Mouse (Mus musculus): ENCODE results near the gene Clmp. TPM values are rescaled to one million over a fixed set of nuclear protein-coding genes. Genes with fewer than 3 reads are reported as not detected.

The Clmp gene
- polyA plus RNA-seq, 1 experiment: 4.1 TPM

- 82% methylated on average over 4 of the region's 4 CpGs for WGBS
- H3K4me1 ChIP-seq (ENCODE audit: control insufficient read depth, insufficient read depth, low read length): no peaks in the 10 kb centered on the region
- TF ChIP-seq CTCF (IDR thresholded peaks at IDR 0.05; ENCODE audit: control insufficient read depth, insufficient read depth, low read length): no peak
- no peak for TF ChIP-seq POLR2A (IDR thresholded peaks at IDR 0.05; ENCODE audit: borderline replicate concordance, control insufficient read depth, low read depth, low read length)
- no peak overlapping the region for H3K4me3 ChIP-seq (replicated peaks; ENCODE audit: control insufficient read depth, low read depth, low read length)
- H3K27ac ChIP-seq (ENCODE audit: control insufficient read depth, insufficient read depth, low read depth, low read length, poor library complexity): no peak overlapping the region
Observed at GRCm38 (mm10) chr9:40678653-40679052, 7.1 kb upstream of the Clmp start.

GRCm38 (mm10) chr9:40686421-40686899 lies 698 bp downstream of the Clmp start:
- WGBS: 2% methylated on average over 23 of the region's 23 CpGs
- TF ChIP-seq CTCF (IDR thresholded peaks at IDR 0.05; ENCODE audit: control insufficient read depth, insufficient read depth, low read length): no peak
- no peak for TF ChIP-seq POLR2A (IDR thresholded peaks at IDR 0.05; ENCODE audit: borderline replicate concordance, control insufficient read depth, low read depth, low read length)
- Histone ChIP-seq H3K27ac (ENCODE audit: control insufficient read depth, insufficient read depth, low read depth, low read length, poor library complexity) (peak overlapping the region; percentile 29; the same call in 1 of the 2 replicates), H3K4me3 (replicated peaks; ENCODE audit: control insufficient read depth, low read depth, low read length) (no peak overlapping the region), H3K4me1 (ENCODE audit: control insufficient read depth, insufficient read depth, low read length) (no peaks in the 10 kb centered on the region)

- WGBS: 71% methylated on average over 5 of the region's 5 CpGs
- no peak overlapping the region for H3K27ac ChIP-seq (ENCODE audit: control insufficient read depth, insufficient read depth, low read depth, low read length, poor library complexity)
- H3K4me3 ChIP-seq (replicated peaks; ENCODE audit: control insufficient read depth, low read depth, low read length): no peak overlapping the region
- TF ChIP-seq POLR2A (IDR thresholded peaks at IDR 0.05; ENCODE audit: borderline replicate concordance, control insufficient read depth, low read depth, low read length) (no peak), CTCF (IDR thresholded peaks at IDR 0.05; ENCODE audit: control insufficient read depth, insufficient read depth, low read length) (no peak)
- H3K4me1 ChIP-seq (ENCODE audit: control insufficient read depth, insufficient read depth, low read length): no peaks in the 10 kb centered on the region
Observed at GRCm38 (mm10) chr9:40687053-40687452, 1.3 kb downstream of the Clmp start.

GRCm38 (mm10) chr9:40687553-40687952 lies 1.8 kb downstream of the Clmp start:
- no peak overlapping the region for H3K27ac ChIP-seq (ENCODE audit: control insufficient read depth, insufficient read depth, low read depth, low read length, poor library complexity)
- H3K4me3 ChIP-seq (replicated peaks; ENCODE audit: control insufficient read depth, low read depth, low read length): no peak overlapping the region
- no peak for TF ChIP-seq POLR2A (IDR thresholded peaks at IDR 0.05; ENCODE audit: borderline replicate concordance, control insufficient read depth, low read depth, low read length)
- TF ChIP-seq CTCF (IDR thresholded peaks at IDR 0.05; ENCODE audit: control insufficient read depth, insufficient read depth, low read length): no peak
- no peaks in the 10 kb centered on the region for H3K4me1 ChIP-seq (ENCODE audit: control insufficient read depth, insufficient read depth, low read length)
- WGBS: 67% methylated on average over 3 of the region's 3 CpGs

GRCm38 (mm10) chr9:40690511-40690910 lies 4.7 kb downstream of the Clmp start:
- WGBS: 65% methylated on average over 7 of the region's 7 CpGs
- no peak overlapping the region for H3K27ac ChIP-seq (ENCODE audit: control insufficient read depth, insufficient read depth, low read depth, low read length, poor library complexity)
- no peaks in the 10 kb centered on the region for H3K4me1 ChIP-seq (ENCODE audit: control insufficient read depth, insufficient read depth, low read length)
- TF ChIP-seq CTCF (IDR thresholded peaks at IDR 0.05; ENCODE audit: control insufficient read depth, insufficient read depth, low read length) (no peak), POLR2A (IDR thresholded peaks at IDR 0.05; ENCODE audit: borderline replicate concordance, control insufficient read depth, low read depth, low read length) (no peak)
- H3K4me3 ChIP-seq (replicated peaks; ENCODE audit: control insufficient read depth, low read depth, low read length): no peak overlapping the region

GRCm38 (mm10) chr9:40693026-40693425 lies 7.3 kb downstream of the Clmp start:
- Histone ChIP-seq H3K4me1 (ENCODE audit: control insufficient read depth, insufficient read depth, low read length) (no peaks in the 10 kb centered on the region), H3K4me3 (replicated peaks; ENCODE audit: control insufficient read depth, low read depth, low read length) (no peak overlapping the region), H3K27ac (ENCODE audit: control insufficient read depth, insufficient read depth, low read depth, low read length, poor library complexity) (no peak overlapping the region)
- TF ChIP-seq POLR2A (IDR thresholded peaks at IDR 0.05; ENCODE audit: borderline replicate concordance, control insufficient read depth, low read depth, low read length) (no peak), CTCF (IDR thresholded peaks at IDR 0.05; ENCODE audit: control insufficient read depth, insufficient read depth, low read length) (no peak)
- WGBS: 61% methylated on average over 3 of the region's 3 CpGs

- TF ChIP-seq POLR2A (IDR thresholded peaks at IDR 0.05; ENCODE audit: borderline replicate concordance, control insufficient read depth, low read depth, low read length) (no peak), CTCF (IDR thresholded peaks at IDR 0.05; ENCODE audit: control insufficient read depth, insufficient read depth, low read length) (no peak)
- WGBS: 82% methylated on average over 5 of the region's 5 CpGs
- Histone ChIP-seq H3K4me1 (ENCODE audit: control insufficient read depth, insufficient read depth, low read length) (no peaks in the 10 kb centered on the region), H3K4me3 (replicated peaks; ENCODE audit: control insufficient read depth, low read depth, low read length) (no peak overlapping the region), H3K27ac (ENCODE audit: control insufficient read depth, insufficient read depth, low read depth, low read length, poor library complexity) (no peak overlapping the region)
Observed at GRCm38 (mm10) chr9:40693768-40694167, 8.0 kb downstream of the Clmp start.

GRCm38 (mm10) chr9:40694284-40694683 lies 8.5 kb downstream of the Clmp start:
- H3K4me3 ChIP-seq (replicated peaks; ENCODE audit: control insufficient read depth, low read depth, low read length): no peak overlapping the region
- 85% methylated on average over 12 of the region's 12 CpGs for WGBS
- H3K4me1 ChIP-seq (ENCODE audit: control insufficient read depth, insufficient read depth, low read length): peaks cover 2% of the 10 kb centered on the region; the same call in 1 of the 2 replicates
- H3K27ac ChIP-seq (ENCODE audit: control insufficient read depth, insufficient read depth, low read depth, low read length, poor library complexity): no peak overlapping the region
- TF ChIP-seq CTCF (IDR thresholded peaks at IDR 0.05; ENCODE audit: control insufficient read depth, insufficient read depth, low read length): no peak
- TF ChIP-seq POLR2A (IDR thresholded peaks at IDR 0.05; ENCODE audit: borderline replicate concordance, control insufficient read depth, low read depth, low read length): no peak

- WGBS: 66% methylated on average over 4 of the region's 4 CpGs
- no peak overlapping the region for H3K4me3 ChIP-seq (replicated peaks; ENCODE audit: control insufficient read depth, low read depth, low read length)
- peaks cover 2% of the 10 kb centered on the region; the same call in 1 of the 2 replicates for H3K4me1 ChIP-seq (ENCODE audit: control insufficient read depth, insufficient read depth, low read length)
- H3K27ac ChIP-seq (ENCODE audit: control insufficient read depth, insufficient read depth, low read depth, low read length, poor library complexity): no peak overlapping the region
- TF ChIP-seq POLR2A (IDR thresholded peaks at IDR 0.05; ENCODE audit: borderline replicate concordance, control insufficient read depth, low read depth, low read length): no peak
Observed at GRCm38 (mm10) chr9:40696086-40696485, 10.3 kb downstream of the Clmp start.
